Mouse (Mus musculus): ENCODE measurements at regions not wholly inside any gene's neighbourhood (a gene's known extent, or its start where the extent isn't known, plus 50 kb on each side); places are given as distances from the start of the nearest gene placed in this dataset.

DNA sequence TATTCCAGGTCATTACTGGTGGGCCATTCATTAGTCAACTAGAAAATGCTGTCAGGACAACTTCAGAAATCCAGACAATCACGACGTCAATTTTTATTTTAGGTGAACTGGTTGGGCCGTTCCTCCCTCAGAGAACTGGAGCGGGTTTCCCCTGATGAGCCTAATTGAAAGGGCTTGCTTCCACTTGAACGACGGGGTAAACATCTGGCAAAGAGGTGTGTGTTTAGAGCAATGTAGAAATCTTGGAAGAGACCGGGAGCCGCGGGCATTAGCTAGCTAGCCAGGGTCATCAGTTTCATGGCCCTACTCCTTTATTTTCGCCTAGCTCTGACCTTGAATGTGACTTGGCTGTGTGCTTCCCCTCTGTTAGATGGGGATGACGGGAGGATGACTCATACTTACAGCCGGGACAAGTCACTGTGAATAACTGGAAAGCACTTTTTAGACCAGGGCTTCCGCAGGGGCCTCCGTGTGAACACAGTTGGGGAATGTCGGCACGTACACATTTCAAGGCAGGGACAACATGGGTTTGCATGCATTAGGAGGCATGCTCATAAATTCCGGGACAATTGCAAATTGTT lies 92.6 kb upstream of the Nrbf2 start:
- Histone ChIP-seq H3K27ac (ENCODE audit: insufficient read depth, low read depth) (no peak overlapping the region), H3K79me2 (replicated peaks; ENCODE audit: control insufficient read depth, extremely low read depth, insufficient read depth, poor library complexity, severe bottlenecking) (no peaks in the 10 kb centered on the region), H3K36me3 (replicated peaks in 1 of 2; ENCODE audit: control insufficient read depth in 1 of 2, insufficient read depth in 1 of 2, low read length in 1 of 2) (no peaks in the 10 kb centered on the region), H3K4me1 (ENCODE audit: control insufficient read depth in 1 of 2, insufficient read depth in 2 of 2) (peaks cover 12 to 13% of the 10 kb centered on the region in 2 experiments), H3K9me3 (replicated peaks; ENCODE audit: low read length) (no peaks in the 10 kb centered on the region), H3K9ac (ENCODE audit: insufficient read depth, low read depth) (no peak overlapping the region), H3K4me2 (ENCODE audit: insufficient read depth, low read depth, poor library complexity, severe bottlenecking) (no peak overlapping the region; the same call in 1 of the 2 replicates), H3K4me3 (replicated peaks in 1 of 3; ENCODE audit: low read depth in 2 of 3, low read length in 2 of 3, poor library complexity in 1 of 3) (no peak overlapping the region), H3K27me3 (replicated peaks) (no peaks in the 10 kb centered on the region)
- dilution Hi-C loops (cut with MboI; ENCODE audit: extremely low pct_ligation_motif_present, extremely low pct_unique_long_range_greater_than_20kb, low sequenced_read_pairs) (no loop called here), in situ Hi-C loops (cut with MboI; ENCODE audit: low pct_ligation_motif_present, low pct_unique_long_range_greater_than_20kb, low sequenced_read_pairs) (no loop called here)
- peak; percentile 6 for DNase-seq (ENCODE audit: extremely low read depth)
- no peak for TF ChIP-seq RCOR1 (conservative IDR thresholded peaks at IDR 0.05; ENCODE audit: low read depth, low read length)
- no peak for TF ChIP-seq TBP (conservative IDR thresholded peaks at IDR 0.05; ENCODE audit: low read depth, low read length)
- TF ChIP-seq ELF1 (IDR thresholded peaks at IDR 0.05; ENCODE audit: low read depth, low read length): no peak
- no peak for TF ChIP-seq ZC3H11A (IDR thresholded peaks at IDR 0.05; ENCODE audit: low read depth, low read length)
- no peak; the same call in 1 of the 2 replicates for TF ChIP-seq IRF4 (IDR thresholded peaks at IDR 0.05; ENCODE audit: low read depth, low read length)
- no peak for TF ChIP-seq RAD21 (IDR thresholded peaks at IDR 0.05; ENCODE audit: low read depth, low read length)
- TF ChIP-seq MEF2A (IDR thresholded peaks at IDR 0.05; ENCODE audit: borderline replicate concordance, low read depth, low read length): peak; percentile 39; the same call in 1 of the 2 replicates
- no peak for TF ChIP-seq SIN3A (IDR thresholded peaks at IDR 0.05; ENCODE audit: low read length)
- TF ChIP-seq CHD1 (IDR thresholded peaks at IDR 0.05; ENCODE audit: low read depth, low read length): no peak
- no peak for TF ChIP-seq JUN (IDR thresholded peaks at IDR 0.05; ENCODE audit: insufficient read depth, low read depth, low read length)
- TF ChIP-seq SMC3 (IDR thresholded peaks at IDR 0.05; ENCODE audit: low read depth, low read length): no peak
- peak; percentile 23; the same call in 1 of the 2 replicates for TF ChIP-seq EP300 (IDR thresholded peaks at IDR 0.05; ENCODE audit: low read length)
- TF ChIP-seq ETS1 (conservative IDR thresholded peaks at IDR 0.05; ENCODE audit: low read depth, low read length): no peak
- no peak for TF ChIP-seq USF2 (conservative IDR thresholded peaks at IDR 0.05; ENCODE audit: low read depth, low read length)
- no peak for TF ChIP-seq CTCF (conservative IDR thresholded peaks at IDR 0.05 in 1 of 2, IDR thresholded peaks at IDR 0.05 in 1 of 2; ENCODE audit: low read depth in 2 of 2, low read length in 2 of 2)
- 0 out of 2 replicates have a peak, but pooled peaks have one; percentile 12 for TF ChIP-seq BHLHE40 (IDR thresholded peaks at IDR 0.05; ENCODE audit: low read depth, low read length)
- TF ChIP-seq POLR2AphosphoS2 (IDR thresholded peaks at IDR 0.05; ENCODE audit: low read depth, low read length): no peak
- no peak for TF ChIP-seq E2F4 (IDR thresholded peaks at IDR 0.05; ENCODE audit: insufficient replicate concordance, low read depth, low read length)
- TF ChIP-seq ZMIZ1 (IDR thresholded peaks at IDR 0.05; ENCODE audit: low read depth, low read length): no peak

- Histone ChIP-seq H3K36me3 (replicated peaks in 1 of 2; ENCODE audit: control insufficient read depth in 1 of 2, insufficient read depth in 1 of 2, low read length in 1 of 2) (no peaks in the 10 kb centered on the region), H3K4me1 (ENCODE audit: control insufficient read depth in 1 of 2, insufficient read depth in 2 of 2) (peaks cover 23 to 28% of the 10 kb centered on the region in 2 experiments), H3K27ac (ENCODE audit: insufficient read depth, low read depth) (no peak overlapping the region), H3K9ac (ENCODE audit: insufficient read depth, low read depth) (no peak overlapping the region), H3K4me3 (replicated peaks in 1 of 3; ENCODE audit: low read depth in 2 of 3, low read length in 2 of 3, poor library complexity in 1 of 3) (no peak overlapping the region), H3K4me2 (ENCODE audit: insufficient read depth, low read depth, poor library complexity, severe bottlenecking) (no peak overlapping the region), H3K27me3 (replicated peaks) (no peaks in the 10 kb centered on the region), H3K9me3 (replicated peaks; ENCODE audit: low read length) (no peaks in the 10 kb centered on the region), H3K79me2 (replicated peaks; ENCODE audit: control insufficient read depth, extremely low read depth, insufficient read depth, poor library complexity, severe bottlenecking) (no peaks in the 10 kb centered on the region)
- dilution Hi-C loops (cut with MboI; ENCODE audit: extremely low pct_ligation_motif_present, extremely low pct_unique_long_range_greater_than_20kb, low sequenced_read_pairs) (no loop called here), in situ Hi-C loops (cut with MboI; ENCODE audit: low pct_ligation_motif_present, low pct_unique_long_range_greater_than_20kb, low sequenced_read_pairs) (no loop called here)
- TF ChIP-seq MAX (IDR thresholded peaks at IDR 0.05; ENCODE audit: low read length) (no peak), CTCF (conservative IDR thresholded peaks at IDR 0.05 in 1 of 2, IDR thresholded peaks at IDR 0.05 in 1 of 2; ENCODE audit: low read depth in 2 of 2, low read length in 2 of 2) (no peak), IRF4 (IDR thresholded peaks at IDR 0.05; ENCODE audit: low read depth, low read length) (no peak), ELF1 (IDR thresholded peaks at IDR 0.05; ENCODE audit: low read depth, low read length) (0 out of 2 replicates have a peak, but pooled peaks have one; percentile 14)
- DNase-seq (ENCODE audit: extremely low read depth): no peak
Observed at GRCm38 (mm10) chr10:67380174-67380573, 95.1 kb upstream of the Nrbf2 start.
